Mouse (Mus musculus): ENCODE measurements around the gene Ltv1. TPM values are rescaled to one million over a fixed set of nuclear protein-coding genes. Genes with fewer than 3 reads are reported as not detected.

Ltv1 gene
- total and polyA plus RNA-seq, 3 experiments, result 11.5 to 22.9 (median 22.8) TPM

GRCm38 (mm10) chr10:13171461-13171860 is 21.5 kb downstream of the Ltv1 start:
- no peak overlapping the region for H3K27ac ChIP-seq
- no peak for DNase-seq
- 64% methylated on average over 2 of the region's 2 CpGs for WGBS
- TF ChIP-seq EP300 (IDR thresholded peaks at IDR 0.05; ENCODE audit: insufficient read depth, low read depth, low read length) (no peak), CTCF (IDR thresholded peaks at IDR 0.05) (no peak), POLR2A (IDR thresholded peaks at IDR 0.05; ENCODE audit: insufficient read depth, low read depth, low read length) (no peak)
- H3K4me1 ChIP-seq (ENCODE audit: control insufficient read depth, insufficient read depth, low read length), result no peaks in the 10 kb centered on the region
- H3K4me3 ChIP-seq, result no peak overlapping the region
- no peaks in the 10 kb centered on the region for H3K27me3 ChIP-seq (ENCODE audit: control insufficient read depth, insufficient read depth, low read length)
- H3K9ac ChIP-seq (ENCODE audit: low read depth, low read length), result no peak overlapping the region
- H3K36me3 ChIP-seq (ENCODE audit: control insufficient read depth, insufficient read depth, low read length), result no peaks in the 10 kb centered on the region
- intact Hi-C loops (cut with DNase I), result no loop called here
- H3K79me2 ChIP-seq (replicated peaks; ENCODE audit: control insufficient read depth, insufficient read depth, low read length), result no peaks in the 10 kb centered on the region

GRCm38 (mm10) chr10:13170739-13171448 is 22.1 kb downstream of the Ltv1 start:
- intact Hi-C loops (cut with DNase I), result no loop called here
- no peaks in the 10 kb centered on the region for H3K36me3 ChIP-seq (ENCODE audit: control insufficient read depth, insufficient read depth, low read length)
- no peaks in the 10 kb centered on the region for H3K27me3 ChIP-seq (ENCODE audit: control insufficient read depth, insufficient read depth, low read length)
- no peak overlapping the region for H3K9ac ChIP-seq (ENCODE audit: low read depth, low read length)
- H3K4me3 ChIP-seq, result no peak overlapping the region
- DNase-seq, result no peak
- no peaks in the 10 kb centered on the region for H3K79me2 ChIP-seq (replicated peaks; ENCODE audit: control insufficient read depth, insufficient read depth, low read length)
- 29% methylated on average over 12 of the region's 12 CpGs for WGBS
- H3K4me1 ChIP-seq (ENCODE audit: control insufficient read depth, insufficient read depth, low read length), result no peaks in the 10 kb centered on the region
- H3K27ac ChIP-seq, result no peak overlapping the region
- TF ChIP-seq EP300 (IDR thresholded peaks at IDR 0.05; ENCODE audit: insufficient read depth, low read depth, low read length) (no peak), CTCF (IDR thresholded peaks at IDR 0.05) (no peak), POLR2A (IDR thresholded peaks at IDR 0.05; ENCODE audit: insufficient read depth, low read depth, low read length) (no peak)

DNA sequence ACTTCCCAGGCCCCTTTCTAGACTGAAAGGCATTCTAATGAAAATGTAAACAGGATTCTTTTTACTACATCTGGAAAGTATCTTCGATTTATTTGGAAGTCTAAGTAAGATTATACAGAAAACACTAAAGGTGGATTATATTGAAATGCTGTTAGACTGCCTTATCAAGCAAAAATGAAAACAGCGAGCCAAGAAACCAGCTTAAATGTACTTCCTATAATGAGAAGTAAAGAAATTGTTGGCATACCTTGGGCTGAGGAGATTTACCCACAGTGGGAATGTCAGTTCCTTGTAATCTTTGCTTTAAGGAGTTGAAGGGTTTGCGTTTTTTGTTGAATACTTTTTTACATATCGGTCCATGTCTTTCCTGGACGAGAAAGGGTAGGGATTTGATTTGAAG is 24.5 kb downstream of the Ltv1 start:
- no peak for TF ChIP-seq POLR2A (IDR thresholded peaks at IDR 0.05; ENCODE audit: insufficient read depth, low read depth, low read length)
- TF ChIP-seq CTCF (IDR thresholded peaks at IDR 0.05), result no peak
- no peak for TF ChIP-seq EP300 (IDR thresholded peaks at IDR 0.05; ENCODE audit: insufficient read depth, low read depth, low read length)
- no peak overlapping the region for H3K27ac ChIP-seq
- DNase-seq, result no peak
- intact Hi-C loops (cut with DNase I), result no loop called here
- 65% methylated on average over 5 of the region's 5 CpGs for WGBS
- no peak overlapping the region for H3K9ac ChIP-seq (ENCODE audit: low read depth, low read length)
- no peaks in the 10 kb centered on the region for H3K27me3 ChIP-seq (ENCODE audit: control insufficient read depth, insufficient read depth, low read length)
- H3K79me2 ChIP-seq (replicated peaks; ENCODE audit: control insufficient read depth, insufficient read depth, low read length), result no peaks in the 10 kb centered on the region
- no peaks in the 10 kb centered on the region for H3K36me3 ChIP-seq (ENCODE audit: control insufficient read depth, insufficient read depth, low read length)
- H3K4me3 ChIP-seq, result no peak overlapping the region
- no peaks in the 10 kb centered on the region for H3K4me1 ChIP-seq (ENCODE audit: control insufficient read depth, insufficient read depth, low read length)

DNA sequence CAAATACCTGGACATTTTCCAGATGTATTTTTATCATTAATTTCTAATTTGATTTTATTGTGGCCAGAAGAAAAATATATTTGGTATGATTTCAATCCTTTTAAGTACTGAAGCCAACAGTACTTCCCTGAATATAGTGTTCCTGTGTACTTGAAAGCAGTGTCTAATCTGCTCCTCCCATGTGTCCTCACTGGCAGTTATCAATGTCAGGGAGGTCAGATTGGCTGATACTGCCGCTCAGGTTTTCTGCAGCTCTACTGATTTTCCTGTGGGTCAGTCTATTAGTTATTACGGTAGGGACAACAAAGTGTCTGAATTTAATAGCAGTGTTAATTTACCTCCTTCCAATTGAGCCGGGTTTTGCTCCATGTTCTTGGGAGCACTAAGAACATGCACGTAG is 30.9 kb downstream of the Ltv1 start:
- DNase-seq, result no peak
- no peaks in the 10 kb centered on the region for H3K27me3 ChIP-seq (ENCODE audit: control insufficient read depth, insufficient read depth, low read length)
- TF ChIP-seq POLR2A (IDR thresholded peaks at IDR 0.05; ENCODE audit: insufficient read depth, low read depth, low read length) (no peak), EP300 (IDR thresholded peaks at IDR 0.05; ENCODE audit: insufficient read depth, low read depth, low read length) (no peak), CTCF (IDR thresholded peaks at IDR 0.05) (no peak)
- H3K36me3 ChIP-seq (ENCODE audit: control insufficient read depth, insufficient read depth, low read length), result no peaks in the 10 kb centered on the region
- WGBS, result 38% methylated on average over 4 of the region's 4 CpGs
- no peaks in the 10 kb centered on the region for H3K4me1 ChIP-seq (ENCODE audit: control insufficient read depth, insufficient read depth, low read length)
- H3K9ac ChIP-seq (ENCODE audit: low read depth, low read length), result no peak overlapping the region
- intact Hi-C loops (cut with DNase I), result no loop called here
- no peak overlapping the region for H3K27ac ChIP-seq
- no peak overlapping the region for H3K4me3 ChIP-seq
- no peaks in the 10 kb centered on the region for H3K79me2 ChIP-seq (replicated peaks; ENCODE audit: control insufficient read depth, insufficient read depth, low read length)

- no peak for DNase-seq
- H3K79me2 ChIP-seq (replicated peaks; ENCODE audit: control insufficient read depth, insufficient read depth, low read length), result no peaks in the 10 kb centered on the region
- H3K36me3 ChIP-seq (ENCODE audit: control insufficient read depth, insufficient read depth, low read length), result no peaks in the 10 kb centered on the region
- TF ChIP-seq POLR2A (IDR thresholded peaks at IDR 0.05; ENCODE audit: insufficient read depth, low read depth, low read length) (no peak), EP300 (IDR thresholded peaks at IDR 0.05; ENCODE audit: insufficient read depth, low read depth, low read length) (no peak), CTCF (IDR thresholded peaks at IDR 0.05) (no peak)
- H3K4me1 ChIP-seq (ENCODE audit: control insufficient read depth, insufficient read depth, low read length), result no peaks in the 10 kb centered on the region
- H3K27ac ChIP-seq, result no peak overlapping the region
- no peaks in the 10 kb centered on the region for H3K27me3 ChIP-seq (ENCODE audit: control insufficient read depth, insufficient read depth, low read length)
- 88% methylated on average over 4 of the region's 4 CpGs for WGBS
- intact Hi-C loops (cut with DNase I), result no loop called here
- no peak overlapping the region for H3K9ac ChIP-seq (ENCODE audit: low read depth, low read length)
- no peak overlapping the region for H3K4me3 ChIP-seq
Measured at GRCm38 (mm10) chr10:13160913-13161312, 32.1 kb downstream of the Ltv1 start.

DNA sequence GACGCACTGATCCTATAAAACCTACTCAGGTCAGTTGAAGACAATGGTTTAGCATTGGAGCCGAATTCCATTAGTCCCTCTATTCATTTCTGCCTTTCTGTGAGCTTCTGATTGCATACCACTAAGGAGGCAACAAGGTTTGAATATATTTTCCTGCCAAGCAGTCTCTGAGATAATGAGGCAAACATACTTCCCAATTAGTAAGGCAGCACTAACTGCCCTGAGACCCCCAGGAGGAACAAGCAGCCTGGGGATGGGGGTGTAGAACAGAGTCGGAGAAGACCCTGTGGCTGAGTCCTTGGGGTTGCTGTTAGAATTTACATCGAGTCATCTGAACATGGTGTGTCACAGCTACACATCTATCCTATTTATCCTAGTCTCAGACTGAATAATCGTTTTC is 37.6 kb downstream of the Ltv1 start:
- Histone ChIP-seq H3K4me3 (no peak overlapping the region), H3K36me3 (ENCODE audit: control insufficient read depth, insufficient read depth, low read length) (no peaks in the 10 kb centered on the region), H3K27ac (no peak overlapping the region), H3K9ac (ENCODE audit: low read depth, low read length) (no peak overlapping the region), H3K27me3 (ENCODE audit: control insufficient read depth, insufficient read depth, low read length) (no peaks in the 10 kb centered on the region), H3K79me2 (replicated peaks; ENCODE audit: control insufficient read depth, insufficient read depth, low read length) (no peaks in the 10 kb centered on the region), H3K4me1 (ENCODE audit: control insufficient read depth, insufficient read depth, low read length) (no peaks in the 10 kb centered on the region)
- 84% methylated on average over 5 of the region's 5 CpGs for WGBS
- TF ChIP-seq CTCF (IDR thresholded peaks at IDR 0.05) (no peak), POLR2A (IDR thresholded peaks at IDR 0.05; ENCODE audit: insufficient read depth, low read depth, low read length) (no peak), EP300 (IDR thresholded peaks at IDR 0.05; ENCODE audit: insufficient read depth, low read depth, low read length) (no peak)
- no peak for DNase-seq
- intact Hi-C loops (cut with DNase I), result no loop called here

All from heart, adult 2 months (tissue).